Mouse (Mus musculus) MEL (cell line): ENCODE measurements around the gene Zfp101.

Experiments
- CHD2 ChIP-seq: IDR thresholded peaks from 2 replicates; pipeline ENCODE4 v1.6.1; 2011; ENCODE audit warnings: low read length, improper control_type of control experiment
- CTCF ChIP-seq, 3 experiments: IDR thresholded peaks in 2 of 3; conservative IDR thresholded peaks in 1 of 3; 2 replicates each; pipeline ENCODE4 v1.5.1; 2011 to 2012; ENCODE audit warnings: low read length in 3 of 3, low read depth in 2 of 3, mild to moderate bottlenecking in 2 of 3, improper control_type of control experiment in 1 of 3, inconsistent platforms in 1 of 3, mixed read lengths in 1 of 3, moderate library complexity in 1 of 3; ENCODE audit not compliant: control insufficient read depth in 1 of 3, insufficient read depth in 1 of 3, poor library complexity in 1 of 3, severe bottlenecking in 1 of 3
- E2F4 ChIP-seq: IDR thresholded peaks from 2 replicates; pipeline ENCODE4 v1.6.1; 2011; ENCODE audit warnings: low read depth, low read length, improper control_type of control experiment, borderline replicate concordance
- EP300 ChIP-seq, 2 experiments: IDR thresholded peaks; 2 replicates each; pipeline ENCODE4 v1.6.1; 2011; ENCODE audit warnings: improper control_type of control experiment in 2 of 2, low read length in 2 of 2, low read depth in 1 of 2, mild to moderate bottlenecking in 1 of 2
- GATA1 ChIP-seq: IDR thresholded peaks from 2 replicates; pipeline ENCODE4 v1.6.1; 2011; ENCODE audit warnings: low read depth, low read length, improper control_type of control experiment
- KAT2A ChIP-seq: conservative IDR thresholded peaks from 2 replicates; pipeline ENCODE4 v1.6.1; 2012; ENCODE audit warnings: low read depth, low read length, improper control_type of control experiment, inconsistent platforms
- MAX ChIP-seq: IDR thresholded peaks from 2 replicates; pipeline ENCODE4 v1.6.1; 2011; ENCODE audit warnings: low read length, improper control_type of control experiment
- MEF2A ChIP-seq: IDR thresholded peaks from 2 replicates; pipeline ENCODE4 v1.6.1; 2014; ENCODE audit warnings: low read depth, mild to moderate bottlenecking, inconsistent platforms, low read length, improper control_type of control experiment; ENCODE audit not compliant: poor library complexity, insufficient replicate concordance, severe bottlenecking; ENCODE audit errors: extremely low read depth
- POLR2A ChIP-seq, 2 experiments: IDR thresholded peaks; 2 replicates each; pipeline ENCODE4 v1.6.1; 2011 to 2012; ENCODE audit warnings: low read length in 2 of 2, mild to moderate bottlenecking in 2 of 2, control low read depth in 1 of 2, improper control_type of control experiment in 1 of 2, low read depth in 1 of 2, moderate library complexity in 1 of 2; ENCODE audit not compliant: control insufficient read depth in 1 of 2, insufficient read depth in 1 of 2, poor library complexity in 1 of 2
- TBP ChIP-seq: IDR thresholded peaks from 2 replicates; pipeline ENCODE4 v1.8.0; 2011; ENCODE audit warnings: low read depth, low read length, improper control_type of control experiment
- TCF12 ChIP-seq: IDR thresholded peaks from 2 replicates; pipeline ENCODE4 v1.6.1; 2014; ENCODE audit warnings: low read depth, mild to moderate bottlenecking, inconsistent platforms, low read length, improper control_type of control experiment, moderate library complexity
- ZC3H11A ChIP-seq: IDR thresholded peaks from 2 replicates; pipeline ENCODE4 v1.6.1; 2012; ENCODE audit warnings: low read depth, mild to moderate bottlenecking, inconsistent platforms, low read length, improper control_type of control experiment

DNA sequence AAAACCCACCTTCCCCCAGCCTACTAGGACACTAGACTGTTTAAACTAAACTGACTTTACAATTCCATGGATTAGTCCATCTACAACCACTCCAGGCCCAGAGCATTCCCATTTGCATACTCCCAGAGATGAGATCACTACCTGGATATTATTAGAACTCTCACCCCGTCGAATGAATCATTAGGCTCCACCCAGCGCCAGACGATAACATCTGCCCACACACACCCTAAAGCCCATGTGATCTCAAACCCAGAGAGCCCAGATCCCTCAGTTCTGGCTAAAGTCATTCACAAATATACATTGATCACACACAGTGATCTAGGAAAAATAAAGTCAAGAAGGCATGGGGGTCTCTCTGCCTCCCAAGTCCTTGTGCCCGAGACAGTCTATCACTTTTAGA, 45.5 kb upstream of the Zfp101 start:
- TF ChIP-seq GATA1 (0 out of 2 replicates have a peak, but pooled peaks have one; percentile 16), ZC3H11A (no peak), TBP (no peak), TCF12 (no peak), CHD2 (no peak), CTCF (IDR thresholded peaks at IDR 0.05 in 2 of 3, conservative IDR thresholded peaks at IDR 0.05 in 1 of 3; ENCODE audit: control insufficient read depth in 1 of 3, insufficient read depth in 1 of 3, low read depth in 2 of 3, low read length in 3 of 3, poor library complexity in 1 of 3, severe bottlenecking in 1 of 3) (no peak), POLR2A (IDR thresholded peaks at IDR 0.05; ENCODE audit: control insufficient read depth in 1 of 2, insufficient read depth in 1 of 2, low read depth in 1 of 2, low read length in 2 of 2, poor library complexity in 1 of 2) (no peak), E2F4 (no peak), KAT2A (no peak), MEF2A (no peak), EP300 (IDR thresholded peaks at IDR 0.05; ENCODE audit: low read depth in 1 of 2, low read length in 2 of 2) (no peak), MAX (no peak)
